Mouse (Mus musculus): ENCODE data around the gene Rtn4rl2.

Rtn4rl2 gene

GRCm38 (mm10) chr2:84885084-84886055, 1.1 kb downstream of the Rtn4rl2 start:
- DNase-seq (ENCODE audit: extremely low read depth, low read depth, low spot score): no peak

DNA sequence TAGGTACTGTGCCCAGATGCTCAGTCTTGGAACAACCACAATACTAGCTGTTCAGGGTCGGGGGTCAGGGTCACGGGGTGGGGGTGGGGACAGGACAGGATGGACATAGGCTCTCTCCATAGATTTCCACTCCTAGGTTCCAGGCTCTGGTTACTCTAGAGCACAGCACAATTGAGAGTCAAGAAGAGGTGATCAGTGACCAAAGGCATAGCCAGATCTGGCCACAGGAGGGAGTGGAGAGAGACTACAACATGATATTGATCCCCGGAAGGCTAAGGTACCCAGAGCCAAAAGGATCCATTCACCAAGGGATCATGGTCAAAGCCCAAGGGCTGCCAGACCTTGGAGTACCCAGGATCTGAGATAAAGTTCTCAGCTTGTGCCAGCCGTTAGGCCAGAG, 1.9 kb downstream of the Rtn4rl2 start:
- no peak for DNase-seq (ENCODE audit: extremely low read depth, low read depth, low spot score)

GRCm38 (mm10) chr2:84883942-84884341, 2.6 kb downstream of the Rtn4rl2 start:
- no peak for DNase-seq (ENCODE audit: extremely low read depth, low read depth, low spot score)

DNA sequence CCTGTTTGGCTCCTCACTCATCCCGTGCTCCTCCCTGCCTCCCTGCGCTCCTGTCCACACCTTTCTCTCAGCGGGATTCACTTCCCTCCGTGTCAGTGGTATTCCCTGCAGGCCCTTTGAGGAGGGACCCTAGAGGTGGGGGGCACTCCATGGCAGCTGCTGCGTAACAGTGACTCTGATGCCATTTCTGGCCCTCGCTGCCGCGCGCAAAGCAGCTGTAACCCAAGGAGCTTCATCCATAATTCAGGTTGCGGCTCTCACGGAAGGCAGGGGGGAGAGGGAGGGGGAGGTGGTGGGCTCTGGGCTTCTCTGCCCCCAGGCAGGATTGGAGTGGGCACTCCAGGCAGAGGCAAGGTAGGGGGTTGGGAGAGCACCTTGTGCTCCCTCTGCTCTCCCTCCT, 3.0 kb downstream of the Rtn4rl2 start:
- DNase-seq (ENCODE audit: extremely low read depth, low read depth, low spot score): no peak

DNA sequence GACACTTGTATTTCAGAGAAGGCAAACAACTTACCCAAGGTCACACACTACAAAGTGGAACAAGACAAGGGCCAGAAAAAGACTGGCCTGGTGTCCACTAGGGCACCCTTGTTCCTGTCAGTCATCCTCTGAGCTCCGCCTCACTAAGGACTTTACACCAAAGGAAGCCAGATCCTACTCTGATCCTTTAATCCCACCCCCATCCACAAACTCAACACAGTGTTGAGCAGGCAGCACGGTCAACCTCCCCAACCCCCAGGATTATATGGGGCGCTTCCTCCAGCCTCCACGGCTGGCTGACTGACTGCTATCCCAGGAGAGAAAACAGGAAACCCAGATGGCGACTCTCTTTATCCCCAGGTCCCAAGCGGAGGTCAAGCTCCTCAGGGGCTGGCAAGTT, 3.4 kb downstream of the Rtn4rl2 start:
- no peak for DNase-seq (ENCODE audit: extremely low read depth, low read depth, low spot score)

DNA sequence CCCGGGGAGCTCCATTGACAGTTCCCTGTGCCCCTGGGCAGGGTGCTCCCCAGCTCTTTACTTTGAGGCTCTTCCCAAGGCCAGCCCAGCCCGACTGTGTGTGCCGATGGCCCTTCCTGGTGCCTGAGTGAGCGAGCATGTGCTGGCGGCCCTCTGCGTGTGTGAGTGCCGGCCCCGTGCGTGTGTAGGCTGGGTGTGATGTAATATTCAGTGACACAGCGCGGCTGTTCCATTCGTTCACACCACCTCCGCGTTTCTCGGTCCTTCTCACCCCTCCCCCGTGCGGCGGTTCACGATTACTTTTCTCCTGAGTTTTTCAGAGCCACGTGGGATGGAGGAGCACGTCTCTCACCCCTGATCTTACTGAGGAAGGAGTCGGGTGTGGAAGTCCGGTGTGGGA, 3.9 kb downstream of the Rtn4rl2 start:
- DNase-seq (ENCODE audit: extremely low read depth, low read depth, low spot score): no peak

DNA sequence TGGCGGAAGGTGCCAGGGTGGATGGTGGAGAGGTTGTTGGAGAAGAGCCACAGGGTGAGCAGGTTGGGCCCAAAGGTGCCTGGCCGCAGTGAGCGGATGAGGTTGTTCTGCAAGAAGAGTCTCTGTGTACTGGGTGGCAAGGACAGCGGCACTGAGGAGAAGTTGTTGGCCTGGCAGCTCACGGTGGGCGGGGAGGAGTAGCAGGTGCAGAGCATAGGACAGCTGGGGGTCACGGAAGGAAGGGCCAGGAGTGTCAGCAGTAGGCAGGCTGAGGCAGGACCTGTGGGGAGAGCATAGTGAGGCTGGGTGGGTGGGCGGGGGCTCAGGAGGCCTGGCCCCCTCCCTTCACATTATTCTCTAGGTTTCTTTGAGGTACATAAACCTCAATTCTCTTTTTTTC, 5.9 kb downstream of the Rtn4rl2 start:
- no peak for DNase-seq (ENCODE audit: extremely low read depth, low read depth, low spot score)

GRCm38 (mm10) chr2:84875842-84876241, 10.7 kb downstream of the Rtn4rl2 start:
- no peak for DNase-seq (ENCODE audit: extremely low read depth, low read depth, low spot score)

- DNase-seq (ENCODE audit: extremely low read depth, low read depth, low spot score): no peak
Observed at GRCm38 (mm10) chr2:84872105-84872716, 14.3 kb downstream of the Rtn4rl2 start.

DNA sequence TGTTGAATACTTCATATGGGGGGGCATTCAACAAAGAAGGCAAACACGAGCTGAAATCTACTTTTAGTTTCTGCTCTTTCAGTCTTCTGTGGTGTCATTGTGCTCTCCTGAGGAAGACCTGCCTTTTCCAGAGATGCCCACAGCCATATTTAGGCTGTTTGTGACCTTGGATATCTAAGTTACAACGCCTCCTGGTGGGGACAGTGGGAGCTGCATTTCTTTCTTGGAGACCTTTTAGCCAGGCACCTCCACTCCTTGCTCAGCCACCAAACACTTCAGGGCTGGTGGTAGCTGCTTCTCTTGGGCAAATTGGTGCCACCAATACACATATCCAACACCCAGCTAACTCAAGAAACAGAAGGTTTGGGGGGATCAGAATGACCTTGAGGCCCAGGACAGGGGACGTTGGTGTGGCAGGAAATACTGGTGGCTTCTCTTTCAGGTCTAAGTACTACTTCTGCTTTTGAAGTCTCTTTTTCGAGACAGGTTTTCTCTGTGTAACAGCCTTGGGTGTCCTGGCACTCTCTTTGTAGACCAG, 15.8 kb downstream of the Rtn4rl2 start:
- DNase-seq (ENCODE audit: extremely low read depth, low read depth, low spot score): no peak

- DNase-seq (ENCODE audit: extremely low read depth, low read depth, low spot score): no peak
Observed at GRCm38 (mm10) chr2:84868977-84869376, 17.5 kb downstream of the Rtn4rl2 start.

DNA sequence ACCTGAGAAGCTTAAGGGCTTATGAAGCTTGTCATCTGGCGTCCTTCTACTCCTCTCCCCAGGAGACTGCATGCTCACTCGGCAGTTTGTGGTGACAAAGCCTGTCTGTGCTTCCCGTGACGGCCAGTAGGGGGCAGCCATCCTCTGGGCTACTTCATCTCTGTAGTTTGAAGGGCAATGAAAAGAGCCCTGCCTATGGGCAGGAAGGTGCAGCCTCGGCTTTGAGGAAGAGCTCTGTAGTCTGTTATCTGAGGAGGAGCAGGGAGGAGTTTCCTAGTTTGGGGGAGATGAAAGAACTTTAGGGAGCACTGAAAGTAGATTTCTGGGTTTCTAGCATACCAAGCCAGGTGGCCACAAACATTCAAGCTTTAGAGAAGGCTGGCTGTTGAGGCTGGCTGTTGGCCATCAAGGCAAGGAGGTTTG, 18.0 kb downstream of the Rtn4rl2 start:
- no peak for DNase-seq (ENCODE audit: extremely low read depth, low read depth, low spot score)

GRCm38 (mm10) chr2:84865616-84866571, 20.6 kb downstream of the Rtn4rl2 start:
- no peak for DNase-seq (ENCODE audit: extremely low read depth, low read depth, low spot score)

GRCm38 (mm10) chr2:84862231-84862630, 24.3 kb downstream of the Rtn4rl2 start:
- DNase-seq (ENCODE audit: extremely low read depth, low read depth, low spot score): no peak

DNA sequence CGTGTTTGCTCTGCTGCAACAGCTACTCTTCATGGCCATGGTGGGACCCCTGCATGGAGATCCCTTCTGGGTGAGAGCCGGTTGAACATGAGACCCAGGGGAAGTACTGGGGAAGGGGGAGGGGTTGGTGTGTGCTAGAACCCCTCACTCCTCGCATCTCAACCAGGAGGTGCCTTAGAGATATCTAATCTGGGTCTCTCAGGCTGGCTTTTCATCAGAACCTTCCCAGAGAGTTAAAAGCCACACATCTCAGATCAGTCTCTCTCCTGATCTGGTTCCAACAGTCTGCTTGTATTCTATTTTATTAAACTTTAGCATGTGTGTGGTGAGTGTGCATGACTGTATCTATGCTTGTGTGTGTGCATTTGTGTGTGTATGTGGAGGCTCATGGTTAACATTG, 25.1 kb downstream of the Rtn4rl2 start:
- DNase-seq (ENCODE audit: extremely low read depth, low read depth, low spot score): no peak

GRCm38 (mm10) chr2:84859991-84860780, 26.3 kb downstream of the Rtn4rl2 start:
- DNase-seq (ENCODE audit: extremely low read depth, low read depth, low spot score): no peak

DNA sequence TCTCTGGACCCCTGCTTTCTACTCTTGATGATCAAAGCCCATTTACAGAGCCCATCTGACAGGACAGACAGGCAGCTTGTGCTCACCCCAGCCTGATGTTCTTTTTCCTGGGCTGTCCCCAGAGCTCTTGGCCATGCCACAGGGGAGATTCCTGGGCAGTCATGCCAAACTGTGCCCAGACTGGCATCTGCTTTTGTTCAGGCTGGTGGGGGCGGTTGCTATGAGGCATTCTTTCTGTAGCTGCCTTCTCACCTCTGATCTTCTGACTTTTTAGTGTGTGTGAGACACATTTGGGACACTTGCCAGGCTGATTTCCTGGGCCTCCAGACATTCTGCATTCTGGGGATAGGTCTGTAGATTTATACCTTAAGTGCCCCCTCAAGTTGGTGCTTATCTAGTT, 28.0 kb downstream of the Rtn4rl2 start:
- DNase-seq (ENCODE audit: extremely low read depth, low read depth, low spot score): no peak

DNA sequence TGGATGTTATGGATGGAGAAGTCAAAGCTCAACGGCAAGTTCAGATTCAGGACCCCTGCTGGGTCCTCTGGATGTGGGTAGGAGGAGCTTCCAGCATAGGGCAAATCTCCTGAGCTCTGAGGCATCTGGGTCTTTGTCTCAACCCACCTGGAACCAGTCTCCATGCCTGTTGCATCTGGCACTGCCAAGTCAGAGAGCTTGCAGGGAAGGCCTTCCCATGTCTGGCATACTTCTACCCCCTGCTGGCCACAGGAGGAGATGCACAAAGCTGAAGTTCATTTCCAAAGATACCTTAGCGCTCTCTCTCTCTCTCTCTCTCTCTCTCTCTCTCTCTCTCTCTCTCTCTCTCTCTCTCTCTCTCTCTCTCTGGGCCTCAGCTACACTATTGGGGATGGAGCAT, 30.8 kb downstream of the Rtn4rl2 start:
- DNase-seq (ENCODE audit: extremely low read depth, low read depth, low spot score): no peak

GRCm38 (mm10) chr2:84851130-84852040, 35.1 kb downstream of the Rtn4rl2 start:
- DNase-seq (ENCODE audit: extremely low read depth, low read depth, low spot score): no peak

All from fat pad, adult 2 months (tissue).